Mouse (Mus musculus): Measurements from ENCODE around the gene Stat5a.

Gene Stat5a

GRCm38 (mm10) chr11:100858935-100859578 is at the start of gene Stat5a:
Stat5a (plus strand) TSS chr11:100859351.
- DNase-seq (ENCODE audit: low read depth), result no peak

- no peak for DNase-seq (ENCODE audit: low read depth)
Measured at GRCm38 (mm10) chr11:100810516-100810915, 48.6 kb upstream of the Stat5a start.

- no peak for DNase-seq (ENCODE audit: low read depth)
Measured at GRCm38 (mm10) chr11:100811132-100811531, 48.0 kb upstream of the Stat5a start.

- peak; percentile 46 for DNase-seq (ENCODE audit: low read depth)
Measured at GRCm38 (mm10) chr11:100814498-100814897, 44.7 kb upstream of the Stat5a start.

- DNase-seq (ENCODE audit: low read depth), result no peak
Measured at GRCm38 (mm10) chr11:100816342-100816741, 42.8 kb upstream of the Stat5a start.

GRCm38 (mm10) chr11:100816801-100817200 is 42.4 kb upstream of the Stat5a start:
- DNase-seq (ENCODE audit: low read depth), result no peak

GRCm38 (mm10) chr11:100817311-100817710 is 41.8 kb upstream of the Stat5a start:
- no peak for DNase-seq (ENCODE audit: low read depth)

GRCm38 (mm10) chr11:100818359-100819012 is 40.7 kb upstream of the Stat5a start:
- no peak for DNase-seq (ENCODE audit: low read depth)

- no peak for DNase-seq (ENCODE audit: low read depth)
Measured at GRCm38 (mm10) chr11:100819048-100819447, 40.1 kb upstream of the Stat5a start.

GRCm38 (mm10) chr11:100819626-100820025 is 39.5 kb upstream of the Stat5a start:
- DNase-seq (ENCODE audit: low read depth), result no peak

- no peak for DNase-seq (ENCODE audit: low read depth)
Measured at GRCm38 (mm10) chr11:100820047-100820446, 39.1 kb upstream of the Stat5a start.

GRCm38 (mm10) chr11:100821605-100822220 is 37.4 kb upstream of the Stat5a start:
- DNase-seq (ENCODE audit: low read depth), result no peak

- DNase-seq (ENCODE audit: low read depth), result peak; percentile 64
Measured at GRCm38 (mm10) chr11:100822365-100822764, 36.8 kb upstream of the Stat5a start.

- DNase-seq (ENCODE audit: low read depth), result peak; percentile 34
Measured at GRCm38 (mm10) chr11:100823543-100824313, 35.4 kb upstream of the Stat5a start.

GRCm38 (mm10) chr11:100824496-100824895 is 34.7 kb upstream of the Stat5a start:
- DNase-seq (ENCODE audit: low read depth), result no peak

GRCm38 (mm10) chr11:100825451-100825850 is 33.7 kb upstream of the Stat5a start:
- DNase-seq (ENCODE audit: low read depth), result no peak

- peak; percentile 66 for DNase-seq (ENCODE audit: low read depth)
Measured at GRCm38 (mm10) chr11:100826161-100826866, 32.8 kb upstream of the Stat5a start.

- no peak for DNase-seq (ENCODE audit: low read depth)
Measured at GRCm38 (mm10) chr11:100828676-100829151, 30.4 kb upstream of the Stat5a start.

- DNase-seq (ENCODE audit: low read depth), result no peak
Measured at GRCm38 (mm10) chr11:100829691-100830090, 29.5 kb upstream of the Stat5a start.

- no peak for DNase-seq (ENCODE audit: low read depth)
Measured at GRCm38 (mm10) chr11:100831396-100831795, 27.8 kb upstream of the Stat5a start.

GRCm38 (mm10) chr11:100833466-100833865 is 25.7 kb upstream of the Stat5a start:
- peak; percentile 44 for DNase-seq (ENCODE audit: low read depth)

Measured in 416B (cell line).